Mouse (Mus musculus) ZHBTc4 (cell line): ENCODE measurements around the gene Lmo2.
"Not testable (repeated sequence)": the region's sequence is repeated elsewhere in the genome, so short reads cannot be mapped to it uniquely, and the experiment has no call there.

Source experiments
- DNase-seq: peaks from one replicate; pipeline ENCODE4 v3.0.0-alpha.2; 2011; ENCODE audit warnings: low read depth, low spot score

Gene Lmo2

DNA sequence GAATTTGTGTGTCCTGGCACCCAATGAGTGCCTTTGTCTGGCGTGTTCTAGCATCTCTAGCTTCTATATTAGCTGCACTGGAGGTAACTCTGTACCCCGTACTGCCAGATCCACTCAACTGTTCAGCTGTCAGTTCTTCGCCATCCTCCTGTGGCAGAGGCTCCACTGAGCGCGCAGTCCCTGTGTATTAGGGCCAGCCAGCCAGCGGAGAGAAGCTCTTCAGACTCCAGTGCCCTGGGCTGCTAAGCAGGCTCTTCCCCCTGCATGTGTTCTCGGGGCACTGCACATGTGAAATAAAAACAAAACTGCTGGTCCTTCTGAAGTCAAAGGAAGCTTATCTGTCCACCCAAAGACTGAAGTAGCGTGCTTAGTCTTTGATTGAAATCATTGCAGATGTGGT, 19.4 kb downstream of the Lmo2 start:
- DNase-seq = no peak

DNA sequence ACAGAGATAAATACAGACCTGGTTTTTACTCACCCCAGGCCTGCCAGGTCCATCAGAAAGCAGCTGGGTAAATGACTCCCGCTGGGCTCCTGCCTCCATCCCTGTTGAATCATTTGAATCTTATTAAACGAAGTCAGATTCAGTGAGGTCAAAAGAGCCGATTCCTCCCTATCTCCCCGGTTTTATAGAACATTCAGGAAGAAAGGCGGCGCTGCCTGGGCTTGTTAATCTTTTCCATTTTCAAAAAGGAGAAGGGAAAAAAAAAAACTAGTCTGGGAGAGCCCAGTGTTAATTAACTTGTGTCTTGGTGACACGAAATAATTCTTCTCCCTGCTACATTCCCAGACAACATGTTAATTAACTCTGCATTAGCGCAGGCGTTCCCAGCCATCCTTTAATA, 19.9 kb downstream of the Lmo2 start:
- no peak for DNase-seq

- peak; percentile 80 for DNase-seq
These were observed 24.5 kb downstream of the Lmo2 start for GRCm38 (mm10) chr2:103982250-103982649.

GRCm38 (mm10) chr2:103983146-103983545, 25.4 kb downstream of the Lmo2 start:
- DNase-seq = no peak

GRCm38 (mm10) chr2:103987595-103987994, 29.8 kb downstream of the Lmo2 start:
- not testable (repeated sequence) for DNase-seq

- DNase-seq = no peak
These were observed 31.9 kb downstream of the Lmo2 start for GRCm38 (mm10) chr2:103989724-103990123.

DNA sequence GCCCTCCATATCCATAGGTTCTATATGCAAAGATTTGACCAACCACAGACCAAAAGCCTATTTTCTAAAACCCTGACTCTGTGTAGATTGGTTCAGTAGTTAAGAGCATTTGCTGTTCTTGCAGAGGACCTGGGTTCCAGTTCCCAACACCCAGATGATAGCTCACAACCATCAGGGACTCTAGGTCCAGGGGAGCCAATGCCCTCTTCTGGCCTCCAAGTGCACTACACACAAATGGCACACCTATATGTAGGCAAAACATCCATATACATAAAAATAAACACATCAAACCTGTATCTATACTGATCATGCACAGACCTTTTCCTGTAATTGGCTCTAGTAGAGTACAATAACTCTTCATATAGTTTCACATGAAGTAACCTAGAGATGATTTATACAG, 33.5 kb downstream of the Lmo2 start:
- DNase-seq = peak; percentile 49

DNA sequence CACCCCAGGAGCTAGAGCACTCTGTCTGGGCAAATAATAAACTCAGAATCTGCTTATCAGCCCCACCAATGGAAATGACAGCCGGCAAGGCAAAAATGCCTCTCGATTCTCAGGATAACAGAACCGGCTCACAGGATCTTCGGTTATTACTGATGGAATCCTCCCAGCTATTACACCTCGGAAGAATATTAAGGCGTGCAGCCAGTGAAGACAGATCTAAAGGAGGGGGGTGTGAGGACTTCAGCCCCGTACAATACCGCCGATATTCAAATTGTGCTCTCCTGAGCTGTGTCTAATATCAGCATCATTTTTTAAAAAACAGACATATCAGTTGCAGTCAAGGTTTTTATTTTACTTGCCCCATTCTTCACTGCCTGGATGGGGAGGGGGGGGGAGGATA, 34.4 kb downstream of the Lmo2 start:
- no peak for DNase-seq

- peak; percentile 93 for DNase-seq
These were observed 35.0 kb downstream of the Lmo2 start for GRCm38 (mm10) chr2:103992618-103993332.

DNA sequence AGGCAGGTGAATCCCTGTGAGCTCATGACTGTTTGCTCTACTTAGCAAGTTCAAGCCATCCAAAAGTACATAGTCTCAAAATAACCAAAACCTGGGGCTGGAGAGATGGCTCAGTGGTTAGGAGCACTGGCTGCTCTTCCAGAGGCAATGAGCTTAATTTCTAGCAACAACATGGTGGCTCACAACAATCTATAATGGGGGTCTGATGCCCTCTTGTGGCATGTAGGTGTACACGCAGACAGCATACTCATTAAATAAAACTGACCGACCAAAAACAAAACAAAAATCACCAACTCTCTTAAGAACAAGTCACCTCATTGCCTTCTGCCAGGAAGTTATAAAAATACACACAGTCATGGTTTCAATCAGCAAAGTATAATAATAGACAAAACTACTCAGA, 43.3 kb downstream of the Lmo2 start:
- peak; percentile 78 for DNase-seq

GRCm38 (mm10) chr2:104001861-104002260, 44.1 kb downstream of the Lmo2 start:
- DNase-seq = no peak

- DNase-seq = peak; percentile 92
These were observed 45.1 kb downstream of the Lmo2 start for GRCm38 (mm10) chr2:104002711-104003413.

DNA sequence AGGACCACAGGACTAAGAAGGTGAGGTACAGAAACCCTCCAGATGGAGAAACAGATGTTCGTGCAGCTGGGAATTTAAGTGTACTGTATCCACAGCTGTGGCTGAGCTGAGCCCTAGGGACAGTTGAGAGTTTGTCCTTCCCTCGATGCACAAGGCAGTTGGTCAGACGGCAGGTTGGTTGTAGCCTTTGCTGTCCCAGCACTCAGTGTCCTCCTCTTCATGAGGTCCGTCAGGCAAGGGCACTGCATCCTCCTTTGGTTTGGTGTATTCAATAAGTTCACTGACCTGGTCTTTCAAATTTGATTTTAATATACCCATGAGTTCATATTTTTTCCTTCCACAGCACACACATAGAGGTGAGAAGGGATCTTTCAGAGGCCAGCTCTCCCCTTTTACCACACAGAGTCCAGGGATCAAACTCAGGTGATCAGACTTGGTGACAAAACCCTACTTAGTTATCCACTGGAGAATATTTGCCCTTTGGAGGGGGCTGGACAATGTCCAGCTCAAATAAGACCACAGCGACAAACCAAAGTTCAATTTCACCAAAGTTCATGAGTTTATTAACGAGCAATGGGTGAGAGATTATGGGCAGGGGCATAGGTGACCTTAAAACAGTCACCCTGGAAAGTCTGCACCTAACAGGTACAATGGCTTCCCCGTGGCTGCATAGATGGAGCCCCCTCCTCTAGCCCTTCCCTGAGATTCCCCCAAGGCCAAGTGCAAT, 50.2 kb downstream of the Lmo2 start:
- no peak for DNase-seq

DNA sequence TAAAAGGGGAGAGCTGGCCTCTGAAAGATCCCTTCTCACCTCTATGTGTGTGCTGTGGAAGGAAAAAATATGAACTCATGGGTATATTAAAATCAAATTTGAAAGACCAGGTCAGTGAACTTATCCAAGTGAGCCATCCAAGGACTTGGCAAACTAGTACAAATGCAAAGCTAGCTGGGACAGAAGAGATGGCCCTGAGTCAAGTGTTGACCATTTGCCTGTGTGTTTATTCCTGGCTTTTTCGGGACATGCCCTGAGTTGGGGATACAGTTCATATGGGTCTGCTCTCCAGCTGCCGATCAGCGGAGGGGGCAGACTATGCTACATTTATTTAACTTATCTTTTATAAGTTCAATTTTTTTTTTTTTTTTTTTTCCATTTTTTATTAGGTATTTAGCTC, 51.1 kb downstream of the Lmo2 start:
- DNase-seq = not testable (repeated sequence)

- DNase-seq = no peak
These were observed 65.3 kb downstream of the Lmo2 start for GRCm38 (mm10) chr2:104023096-104023495.

- DNase-seq = no peak
These were observed 66.9 kb downstream of the Lmo2 start for GRCm38 (mm10) chr2:104024656-104025055.

- peak; percentile 91 for DNase-seq
These were observed 69.8 kb downstream of the Lmo2 start, which contains the start of gene Fbxo3 for GRCm38 (mm10) chr2:104027458-104028138. Gene Fbxo3, plus strand, starts transcription at chr2:104027721.

DNA sequence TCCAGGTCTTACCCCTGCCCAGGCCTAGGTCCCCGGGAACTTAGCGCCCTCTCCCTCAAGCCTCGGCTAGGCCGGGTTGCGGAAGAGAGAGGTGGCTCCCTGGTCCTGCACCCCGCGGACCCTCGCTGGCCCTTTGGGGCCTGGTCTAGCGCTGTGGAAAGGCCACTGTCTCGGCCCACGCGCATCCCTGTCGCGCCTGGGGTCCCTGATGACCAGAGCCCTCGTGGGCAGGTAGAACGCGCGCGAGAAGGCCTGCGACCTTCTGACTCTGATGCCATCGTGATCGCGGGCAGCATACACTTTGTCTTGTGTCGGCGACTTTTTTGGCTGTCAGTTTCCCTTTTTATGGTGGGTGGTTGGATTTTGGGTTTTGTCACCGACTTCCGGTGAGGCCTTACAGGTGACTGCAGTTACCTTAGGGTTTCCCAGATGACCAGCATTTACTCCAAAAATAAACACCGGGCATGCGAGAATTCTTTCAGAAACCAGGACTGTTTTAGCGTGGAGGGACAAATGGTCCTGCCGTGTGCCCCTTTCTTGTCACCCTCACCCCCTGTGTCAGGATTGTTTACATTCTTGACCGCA, 70.4 kb downstream of the Lmo2 start, which contains the start of gene 4931422A03Rik:
4931422A03Rik (minus strand) TSS at position 223 of the 585 bp plus-strand sequence.
- peak; percentile 13 for DNase-seq

GRCm38 (mm10) chr2:104029074-104029473, 71.3 kb downstream of the Lmo2 start:
- DNase-seq = no peak

- no peak for DNase-seq
These were observed 72.6 kb downstream of the Lmo2 start for GRCm38 (mm10) chr2:104030381-104030780.
